Mouse (Mus musculus): Measurements from ENCODE around the gene Myh3.

GRCm38 (mm10) chr11:67082188-67082587 lies 4.1 kb downstream of the Myh3 start:
- TF ChIP-seq CTCF (IDR thresholded peaks at IDR 0.05; ENCODE audit: extremely low read depth, insufficient read depth, insufficient read length, insufficient replicate concordance) (no peak), POLR2A (IDR thresholded peaks at IDR 0.05; ENCODE audit: low read depth, low read length) (no peak)

All from spleen, adult 2 months (tissue).